Mouse (Mus musculus): ENCODE results near the gene Fggy.

- TF ChIP-seq POLR2A (IDR thresholded peaks at IDR 0.05; ENCODE audit: extremely low read depth, insufficient read depth, low read length) (no peak), CTCF (IDR thresholded peaks at IDR 0.05; ENCODE audit: low read depth, low read length) (no peak)
Observed at GRCm38 (mm10) chr4:95906141-95906540, 348.8 kb downstream of the Fggy start.
